16 mouse cellular contexts compared by ENCODE assay signal in the genomic region with DNA sequence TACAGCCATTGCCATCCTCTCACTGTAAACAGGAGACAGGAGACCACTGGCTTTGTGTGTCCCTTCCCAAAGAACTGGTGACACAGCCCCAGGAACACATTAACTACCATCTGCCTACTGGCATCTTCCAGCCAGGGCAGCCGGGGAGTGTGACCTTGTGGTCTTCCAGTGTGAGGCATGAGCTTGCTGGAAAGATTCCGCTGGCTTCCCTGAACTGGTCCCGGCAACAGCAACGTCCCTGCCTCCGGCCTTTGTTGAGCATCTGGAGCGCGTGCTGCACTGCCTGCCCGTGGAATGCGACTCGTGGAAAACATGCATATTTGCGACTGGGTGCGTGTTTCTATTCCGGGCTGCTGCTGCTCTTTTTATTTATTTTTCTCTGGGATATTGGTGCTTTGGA. TPM values are rescaled to one million over a fixed set of nuclear protein-coding genes. Genes with fewer than 3 reads are reported as not detected.
DNase-seq lines count a peak whose midpoint lies in the region; ATAC-seq lines count a peak whose summit lies in the region.
"Had no signal": no experiment of that assay in that cellular context is flagged by ENCODE, and none has a peak within 500 bp of the region (broad histone marks: within the 10 kb centered on the region; RNA-seq: fewer than 3 reads in every experiment).

No protein-coding gene starts in this region.

- peak overlapping the region; percentile 83 for H3K4me2 ChIP-seq in midbrain, embryonic 14.5 days (ENCODE audit: low read length)
- H3K4me2 ChIP-seq: intestine, embryonic 15.5 days had no signal

- 0 out of 2 replicates have a peak, but pooled peaks cover 2% of the 10 kb centered on the region for H3K36me3 ChIP-seq in midbrain, embryonic 14.5 days (ENCODE audit: control insufficient read depth, insufficient read depth, low read length)
- H3K36me3 ChIP-seq: intestine, embryonic 15.5 days; limb, embryonic 10.5 days had no signal

- peaks cover 38% of the 10 kb centered on the region for H3K4me1 ChIP-seq in midbrain, embryonic 14.5 days (ENCODE audit: control insufficient read depth, insufficient read depth, low read length)

- no peaks in the 10 kb centered on the region for H3K9me3 ChIP-seq in midbrain, embryonic 14.5 days (ENCODE audit: control insufficient read depth, low read length)
- H3K9me3 ChIP-seq: intestine, embryonic 15.5 days; limb, embryonic 10.5 days had no signal

- DNase-seq in embryo, embryonic 11 days: peak; percentile 24
- DNase-seq in embryo, embryonic 9.5 days (ENCODE audit: extremely low spot score): no peak
- DNase-seq in right cerebral cortex, adult 18-20 months: peak; percentile 41
- DNase-seq in right cerebral cortex, postnatal 14 days: no peak
- DNase-seq in midbrain, embryonic 14.5 days: peak; percentile 70
- DNase-seq in urinary bladder, postnatal 4 days (ENCODE audit: low spot score in 2 of 2): no peak
- DNase-seq in testis, postnatal 14 days (ENCODE audit: low spot score): no peak
- DNase-seq in layer of hippocampus, postnatal 14 days (ENCODE audit: low spot score in 2 of 2): no peak
- DNase-seq: gastrocnemius, postnatal 14 days; kidney, postnatal 36 days had no signal

- no peaks in the 10 kb centered on the region for H3K27me3 ChIP-seq in midbrain, embryonic 14.5 days (ENCODE audit: control insufficient read depth, insufficient read depth, low read length)

- H3K27ac ChIP-seq in midbrain, embryonic 14.5 days (replicated peaks; ENCODE audit: low read depth, low read length): peak overlapping the region; percentile 75
- H3K27ac ChIP-seq: intestine, embryonic 15.5 days; limb, embryonic 10.5 days; macrophage had no signal

- peak overlapping the region; percentile 86 for H3K9ac ChIP-seq in midbrain, embryonic 14.5 days (replicated peaks; ENCODE audit: low read length)
- H3K9ac ChIP-seq: intestine, embryonic 15.5 days had no signal

- H3K4me3 ChIP-seq in midbrain, embryonic 14.5 days (replicated peaks; ENCODE audit: low read depth, low read length): peak overlapping the region; percentile 73
- H3K4me3 ChIP-seq: intestine, embryonic 15.5 days; limb, embryonic 10.5 days had no signal

- no peak for ATAC-seq in midbrain, embryonic 14.5 days (ENCODE audit: low FRiP score, low TSS enrichment)
- ATAC-seq: activated CD4-positive, CD25-positive, alpha-beta regulatory T cell, adult 4 months; intestine, embryonic 15.5 days had no signal

- 21% methylated on average over 13 of the region's 13 CpGs for WGBS in midbrain, embryonic 14.5 days

RNA-seq across cellular contexts. Expression of gene Disp3, which starts 3.5 kb away (rescaled TPM):
- 10.6 and 11.8 TPM in 2 replicates for polyA plus RNA-seq in midbrain, embryonic 14.5 days (2014; fragmentation: Nextera tagmentation; extraction: Ambion mirVana)
- total RNA-seq in layer of hippocampus, postnatal 14 days (2021): 10 to 100 TPM; 29.4 to 32.3 TPM
- total RNA-seq: common myeloid progenitor, adult 5-6 weeks; neutrophil, adult 5-6 weeks had no signal
- polyA plus RNA-seq: activated CD4-positive, CD25-positive, alpha-beta regulatory T cell, adult 4 months; macrophage had no signal

Comparison
In these comparisons a context has a peak if more than half of its experiments do, and no peak if none do; other contexts are left out.
1. DNase-seq: peak in embryo, embryonic 11 days (single experiment), right cerebral cortex, adult 18-20 months (single experiment) and midbrain, embryonic 14.5 days (single experiment); none in embryo, embryonic 9.5 days (single experiment), right cerebral cortex, postnatal 14 days (single experiment), urinary bladder, postnatal 4 days (0 of 2), testis, postnatal 14 days (single experiment) and layer of hippocampus, postnatal 14 days (0 of 2).